Mouse (Mus musculus): ENCODE results near the gene Sertm1. TPM values are rescaled to one million over a fixed set of nuclear protein-coding genes. Genes with fewer than 3 reads are reported as not detected.

The Sertm1 gene
- total RNA-seq (2017), result not detected in 2 replicates

DNA sequence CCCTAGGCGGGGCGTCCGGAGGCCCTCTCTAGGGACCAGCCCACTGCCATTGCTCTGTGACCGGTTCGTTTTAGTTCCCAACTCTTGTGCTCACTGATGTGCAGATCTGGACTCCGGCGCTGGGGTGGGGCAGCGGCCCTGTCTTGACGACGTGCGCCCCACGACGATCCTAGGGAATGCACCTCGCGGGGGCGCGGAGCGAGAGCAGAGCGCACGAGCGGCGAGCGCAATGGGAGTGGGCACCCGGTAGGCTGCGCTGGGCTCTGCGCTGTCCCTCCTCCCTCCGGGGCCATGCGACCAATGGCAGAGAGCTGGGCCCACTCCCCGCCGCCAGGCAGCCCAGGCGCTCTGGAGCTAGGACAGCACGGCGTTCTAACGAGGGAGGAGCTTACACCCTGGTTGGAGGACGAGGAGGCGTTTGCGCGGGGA is at the start of gene Sertm1:
Gene Sertm1, minus strand, starts transcription at position 245 of the 429 bp plus-strand sequence.
- no peak for ATAC-seq (ENCODE audit: extremely low read depth, insufficient number of reproducible peaks, low FRiP score, poor library complexity, severe bottlenecking)

DNA sequence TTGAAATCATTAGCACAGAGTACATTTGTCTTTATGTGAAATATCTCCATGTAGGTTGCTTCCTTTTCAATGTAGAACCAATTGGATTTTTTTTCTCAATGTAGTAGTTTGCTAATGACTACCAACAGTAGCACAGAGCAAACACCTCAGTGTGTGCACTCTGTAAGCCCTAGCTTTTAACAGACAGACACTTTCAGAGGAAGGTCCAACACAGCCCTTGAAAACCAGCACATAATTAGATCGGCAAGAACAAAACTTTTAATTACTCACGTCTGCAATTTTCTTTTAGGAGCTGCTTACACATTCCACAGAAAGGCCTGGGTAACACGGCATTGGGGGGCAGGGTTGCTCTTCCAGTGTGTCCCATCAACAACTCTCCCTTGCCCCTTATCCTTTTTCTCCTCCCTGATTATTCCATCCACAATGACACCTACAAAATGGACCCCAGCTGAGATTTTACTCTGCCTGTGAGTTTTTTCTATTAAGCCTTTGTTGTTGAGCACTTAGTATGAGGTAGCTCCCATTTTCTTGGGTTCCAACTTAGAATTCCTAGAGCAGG is 49.3 kb upstream of the Sertm1 start:
- no peak for ATAC-seq (ENCODE audit: extremely low read depth, insufficient number of reproducible peaks, low FRiP score, poor library complexity, severe bottlenecking)

- ATAC-seq (ENCODE audit: extremely low read depth, insufficient number of reproducible peaks, low FRiP score, poor library complexity, severe bottlenecking), result no peak
Observed at GRCm38 (mm10) chr3:54943067-54943810, 27.6 kb upstream of the Sertm1 start.

DNA sequence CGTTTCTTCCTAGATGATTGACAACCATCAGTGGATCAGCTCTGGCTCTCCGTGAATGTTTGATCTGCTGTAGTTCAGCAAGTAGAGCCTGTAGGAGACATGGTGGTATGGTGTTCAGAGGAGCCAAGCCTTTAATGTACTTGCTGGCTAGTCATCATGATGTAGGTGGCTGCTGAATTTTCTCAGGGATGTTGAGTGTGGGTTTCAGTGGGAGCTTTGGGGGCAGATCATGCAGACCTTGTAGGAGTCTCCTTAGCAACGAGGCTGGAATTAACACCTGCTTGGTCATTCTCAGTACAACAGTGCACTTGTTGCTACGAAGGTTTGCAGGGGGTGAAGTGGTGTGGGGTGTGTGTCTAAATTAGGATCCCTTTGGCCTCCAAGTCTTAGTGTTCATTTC is 18.8 kb upstream of the Sertm1 start:
- ATAC-seq (ENCODE audit: extremely low read depth, insufficient number of reproducible peaks, low FRiP score, poor library complexity, severe bottlenecking), result no peak

DNA sequence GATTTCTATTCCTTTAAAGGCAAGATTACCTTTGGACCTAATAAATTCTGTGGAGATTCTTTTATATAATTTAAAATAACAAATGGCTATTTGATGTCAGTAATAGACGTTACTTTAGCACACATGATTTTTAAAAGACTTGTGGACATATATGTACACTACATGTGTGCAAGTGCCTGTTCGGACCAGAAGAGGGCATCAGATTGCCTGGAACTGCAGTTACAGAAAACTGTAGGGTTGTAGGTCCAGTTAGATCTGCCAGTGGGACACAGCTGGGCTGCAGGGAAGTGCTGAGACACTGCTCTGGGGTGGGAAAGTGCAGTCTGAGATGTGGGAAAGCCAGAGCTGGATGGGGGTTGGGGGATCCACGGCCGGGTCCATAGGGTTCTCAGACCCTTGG is 16.9 kb upstream of the Sertm1 start:
- no peak for ATAC-seq (ENCODE audit: extremely low read depth, insufficient number of reproducible peaks, low FRiP score, poor library complexity, severe bottlenecking)

- no peak for ATAC-seq (ENCODE audit: extremely low read depth, insufficient number of reproducible peaks, low FRiP score, poor library complexity, severe bottlenecking)
Observed at GRCm38 (mm10) chr3:54920425-54920824, 4.7 kb upstream of the Sertm1 start.

GRCm38 (mm10) chr3:54914845-54915642 is 643 bp downstream of the Sertm1 start:
- no peak for ATAC-seq (ENCODE audit: extremely low read depth, insufficient number of reproducible peaks, low FRiP score, poor library complexity, severe bottlenecking)

- ATAC-seq (ENCODE audit: extremely low read depth, insufficient number of reproducible peaks, low FRiP score, poor library complexity, severe bottlenecking), result no peak
Observed at GRCm38 (mm10) chr3:54908878-54909277, 6.8 kb downstream of the Sertm1 start.

- no peak for ATAC-seq (ENCODE audit: extremely low read depth, insufficient number of reproducible peaks, low FRiP score, poor library complexity, severe bottlenecking)
Observed at GRCm38 (mm10) chr3:54897974-54898373, 17.7 kb downstream of the Sertm1 start.

DNA sequence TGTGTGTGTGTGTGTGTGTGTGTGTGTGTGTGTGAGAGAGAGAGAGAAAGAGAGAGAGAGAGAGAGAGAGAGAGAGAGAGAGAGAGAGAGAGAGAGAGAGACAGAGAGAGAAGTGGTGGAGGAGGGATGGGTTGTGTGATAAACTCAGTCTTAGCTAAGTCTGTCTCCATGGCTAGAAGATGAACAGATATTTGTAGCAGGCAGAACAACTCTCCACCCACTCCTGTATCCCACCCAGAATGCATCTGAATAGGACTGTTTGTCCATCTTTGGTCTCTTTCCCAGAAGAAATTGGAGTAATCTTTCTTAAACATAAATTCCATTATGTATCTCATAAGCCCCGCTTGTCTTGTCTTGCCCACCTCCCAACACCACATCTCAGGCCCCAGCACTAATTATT is 20.8 kb downstream of the Sertm1 start:
- no peak for ATAC-seq (ENCODE audit: extremely low read depth, insufficient number of reproducible peaks, low FRiP score, poor library complexity, severe bottlenecking)

- ATAC-seq (ENCODE audit: extremely low read depth, insufficient number of reproducible peaks, low FRiP score, poor library complexity, severe bottlenecking), result no peak
Observed at GRCm38 (mm10) chr3:54892218-54892617, 23.5 kb downstream of the Sertm1 start.

- no peak for ATAC-seq (ENCODE audit: extremely low read depth, insufficient number of reproducible peaks, low FRiP score, poor library complexity, severe bottlenecking)
Observed at GRCm38 (mm10) chr3:54886501-54886900, 29.2 kb downstream of the Sertm1 start.

Other genes starting within 250 kb of the Sertm1 start
- gene Supt20, start 223.1 kb downstream of the Sertm1 start, total RNA-seq (2017), result 160 and 167 TPM in 2 replicates
- gene Gm21958, start 201.5 kb downstream of the Sertm1 start, total RNA-seq (2017), result 1.2 TPM in 1 of 2 replicates, not detected in the other
- 75.8 and 93.7 TPM in 2 replicates for gene Exosc8, start 180.5 kb downstream of the Sertm1 start, total RNA-seq (2017)
- gene Alg5, start 180.3 kb downstream of the Sertm1 start, total RNA-seq (2017), result 21.2 and 23.9 TPM in 2 replicates
- gene Smad9, start 160.3 kb downstream of the Sertm1 start, total RNA-seq (2017), result not detected in 2 replicates
- gene Rfxap, start 108.1 kb downstream of the Sertm1 start, total RNA-seq (2017), result 62.1 and 64.8 TPM in 2 replicates
- not detected in 2 replicates for gene Ccna1, start 139.6 kb upstream of the Sertm1 start, total RNA-seq (2017)
- gene Spg20, start 196.2 kb upstream of the Sertm1 start, total RNA-seq (2017), result 10.1 and 12.0 TPM in 2 replicates
- 2.0 TPM in 1 of 2 replicates, not detected in the other for gene Ccdc169, start 221.5 kb upstream of the Sertm1 start, total RNA-seq (2017)